Mouse (Mus musculus) right cerebral cortex, adult 2 months (tissue): ENCODE results near the gene Rergl.

Experiments
- DNase-seq, 2 experiments: peaks; one replicate each; pipeline ENCODE4 v3.0.0; 2021 to 2022; ENCODE audit warnings: low spot score in 2 of 2

Gene Rergl

DNA sequence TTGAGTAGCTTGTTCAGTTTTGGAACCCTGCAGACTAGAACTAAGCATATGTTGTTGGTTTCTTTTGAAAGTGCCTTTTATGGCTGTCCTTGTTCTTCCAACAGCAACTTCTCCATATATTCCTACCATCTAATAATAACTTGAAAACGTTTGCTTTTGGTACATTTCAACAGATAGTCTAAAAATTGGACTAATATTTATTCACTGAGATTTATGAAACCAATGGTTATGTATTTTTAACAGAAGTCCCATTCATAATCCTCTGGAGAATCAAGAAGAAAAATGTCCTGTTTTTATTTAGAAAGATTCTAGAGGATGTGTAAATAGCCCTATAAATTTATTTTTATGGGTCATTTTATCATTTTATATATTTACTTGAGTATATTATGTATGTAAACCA is at the start of gene Rergl:
TSS of gene Rergl (minus strand) at position 101 of the 400 bp plus-strand sequence.
- DNase-seq: no peak

DNA sequence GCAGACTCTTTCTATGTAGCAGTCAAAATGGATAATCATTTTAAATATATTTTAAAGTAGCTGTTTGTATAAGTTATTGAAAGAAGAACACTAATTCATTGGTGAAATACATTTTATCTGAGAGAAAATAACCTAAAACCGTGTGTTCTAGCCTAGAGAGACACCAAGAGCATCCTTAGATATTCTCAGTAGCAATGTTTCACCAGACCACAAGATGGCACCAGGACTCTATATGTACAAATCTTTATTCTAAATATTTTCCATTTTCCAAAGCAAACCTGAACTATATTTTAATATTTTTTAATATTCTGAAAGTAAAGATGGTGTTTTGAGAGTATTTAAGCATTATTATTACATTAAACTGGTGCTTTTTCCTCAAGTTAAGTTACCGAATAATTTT is 36.7 kb upstream of the Rergl start:
- DNase-seq: peak in 1 of 2 experiments; percentile 16

DNA sequence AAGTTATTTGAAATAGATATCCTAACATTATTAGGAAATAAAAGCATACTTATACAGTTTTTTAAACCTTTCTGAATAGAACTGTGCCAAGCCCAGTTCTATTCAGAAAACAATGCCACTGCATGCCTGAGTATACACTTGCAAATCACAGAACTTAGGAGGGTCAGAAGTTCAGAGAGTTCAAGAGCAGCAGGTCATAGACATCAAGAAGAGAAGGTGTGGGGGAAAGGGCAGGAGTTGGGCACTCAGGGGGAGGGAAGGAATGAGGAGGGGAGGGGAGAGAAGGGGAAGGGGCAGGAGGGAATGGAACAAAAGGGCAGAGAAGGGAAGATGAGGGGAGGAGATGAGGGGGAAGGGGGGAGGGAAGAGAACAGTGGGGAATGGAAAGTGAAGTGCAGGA is 23.6 kb upstream of the Rergl start:
- no peak for DNase-seq

DNA sequence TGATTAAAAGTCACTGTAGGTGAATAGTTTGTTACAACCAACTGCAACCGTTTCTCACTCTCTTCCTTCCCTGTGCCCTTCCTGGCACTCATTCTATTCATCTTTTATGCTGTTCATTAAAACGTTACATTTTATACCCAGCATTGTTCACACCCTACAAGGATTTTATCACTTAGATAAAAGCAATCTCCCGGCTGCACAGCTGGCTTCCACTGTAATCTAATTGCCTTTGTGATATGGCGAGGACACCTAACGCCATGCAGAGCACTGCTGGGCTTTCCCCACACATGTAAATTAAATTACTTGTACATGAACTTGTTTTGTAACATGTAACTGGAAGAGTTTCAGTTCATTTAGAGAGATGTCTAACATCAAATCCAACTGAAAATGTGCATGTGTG is 22.5 kb upstream of the Rergl start:
- DNase-seq: no peak

DNA sequence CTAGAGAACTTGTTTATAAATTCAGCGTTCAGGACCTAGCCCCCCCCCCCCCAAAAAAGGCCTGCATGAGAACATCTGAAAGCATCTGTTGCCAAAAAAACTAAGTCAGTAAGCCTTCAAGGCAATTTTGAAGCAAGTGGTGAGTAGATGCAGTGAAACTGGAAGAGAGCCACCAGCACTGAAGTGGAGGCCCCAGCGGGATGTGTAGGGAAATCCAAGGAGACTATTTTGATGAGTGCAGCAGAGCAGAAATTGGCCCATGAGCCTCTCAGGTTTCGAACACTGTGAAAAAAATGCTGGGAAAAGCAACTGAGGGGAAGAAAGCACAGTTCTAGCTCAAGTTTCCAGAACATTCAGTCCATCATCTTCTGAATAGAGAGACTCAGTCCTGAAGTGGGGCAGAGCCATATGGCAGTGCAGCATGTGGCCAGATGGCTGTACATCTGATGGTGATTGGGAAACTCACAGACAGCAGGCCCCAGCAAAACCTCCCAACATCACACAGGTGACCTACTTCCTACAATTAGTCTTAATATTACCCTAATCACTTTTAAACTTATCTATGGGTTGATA is 13.2 kb upstream of the Rergl start:
- DNase-seq: no peak

DNA sequence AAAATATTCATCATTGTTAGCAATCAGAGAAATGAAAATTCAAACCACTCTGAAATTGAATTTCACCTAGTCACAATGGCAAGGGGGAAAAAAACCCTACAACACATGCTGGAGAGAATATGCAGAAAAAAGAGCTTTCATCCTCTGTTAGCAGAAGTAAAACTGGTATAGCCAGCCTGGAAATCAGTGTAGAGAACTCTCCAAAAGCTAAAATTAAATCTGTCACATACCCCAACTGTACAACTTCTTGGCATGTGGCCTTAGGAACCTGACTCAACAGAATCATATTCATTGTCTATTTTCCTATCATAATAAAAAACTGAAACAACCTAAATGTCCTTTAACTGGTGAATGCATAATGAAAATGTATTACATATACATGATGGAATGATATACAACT is 22.0 kb downstream of the Rergl start:
- DNase-seq: no peak

DNA sequence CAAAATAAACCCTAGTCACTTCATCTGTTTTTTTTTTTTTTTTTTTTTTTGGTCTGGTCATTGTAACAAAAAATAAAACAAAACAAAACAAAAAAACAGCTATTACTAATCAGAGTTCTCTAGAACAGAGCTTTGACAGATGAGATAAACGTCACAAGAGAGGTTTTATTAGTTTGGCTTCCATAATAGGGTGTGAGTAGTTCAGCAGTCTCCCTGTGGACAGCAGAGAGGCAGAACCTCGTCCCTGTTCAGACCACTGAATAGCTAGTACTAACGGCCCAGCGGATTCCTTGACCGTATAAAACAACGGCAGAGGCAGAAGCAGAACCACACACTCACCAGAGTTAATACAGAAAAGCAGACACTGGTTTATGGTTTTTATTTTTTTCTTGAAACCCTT is 36.8 kb downstream of the Rergl start:
- DNase-seq: no peak

DNA sequence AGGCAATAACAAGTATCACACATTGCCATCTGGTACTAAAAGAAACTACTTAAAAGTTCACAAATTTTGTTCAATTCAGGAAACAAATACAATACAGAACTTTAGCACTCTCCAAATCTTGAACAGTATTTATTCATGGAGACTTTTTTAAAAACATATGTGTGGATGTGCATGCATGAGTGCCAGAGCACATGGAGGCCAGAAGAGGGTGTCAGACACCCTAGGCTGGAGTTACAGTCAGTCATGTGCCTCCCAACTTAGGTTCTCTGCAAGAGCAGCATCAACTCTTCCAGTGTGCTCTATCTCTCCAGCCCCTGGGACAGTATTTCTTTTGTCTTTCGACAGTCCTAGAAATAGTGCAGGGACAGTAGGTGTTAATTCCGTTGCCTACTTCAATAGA is 37.5 kb downstream of the Rergl start:
- no peak for DNase-seq

DNA sequence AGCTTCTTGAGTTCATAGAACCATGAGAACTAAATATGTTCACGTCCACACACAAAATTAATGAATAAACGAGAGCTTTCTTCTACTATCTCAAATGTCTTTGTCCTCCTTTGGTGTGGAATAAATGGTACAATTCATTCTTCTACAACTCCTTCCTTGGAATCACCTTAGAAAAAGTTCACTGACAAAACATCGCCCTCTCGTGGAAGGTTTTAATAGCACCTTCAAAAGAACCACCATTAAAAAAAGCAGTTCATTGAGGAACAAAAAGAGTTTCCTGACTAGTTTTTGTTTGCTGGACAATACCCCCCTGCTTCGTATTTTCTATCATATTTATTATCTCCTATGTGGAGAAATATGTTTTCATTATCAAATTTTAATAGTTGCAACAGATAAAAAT is 40.7 kb downstream of the Rergl start:
- DNase-seq: peak; percentile 25 to 67

DNA sequence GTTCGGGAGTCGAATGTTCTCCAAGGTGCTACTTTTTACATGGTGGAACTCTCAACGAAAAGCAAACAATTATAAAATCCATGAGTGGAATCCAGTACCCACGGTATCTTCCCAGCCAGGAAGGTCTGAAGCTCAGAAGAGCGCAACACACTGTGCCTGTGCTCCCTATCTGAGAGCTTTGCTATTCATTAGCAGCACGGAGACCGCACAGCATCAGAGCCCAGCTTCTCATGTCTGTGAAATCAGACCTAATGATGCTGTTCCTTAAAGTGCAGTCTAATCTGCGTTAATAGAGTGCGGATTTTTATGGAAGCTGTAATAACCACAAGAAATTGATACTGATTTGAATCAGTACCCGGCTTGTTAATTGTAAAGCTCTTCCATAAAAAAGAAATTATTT is 41.3 kb downstream of the Rergl start:
- DNase-seq: no peak

DNA sequence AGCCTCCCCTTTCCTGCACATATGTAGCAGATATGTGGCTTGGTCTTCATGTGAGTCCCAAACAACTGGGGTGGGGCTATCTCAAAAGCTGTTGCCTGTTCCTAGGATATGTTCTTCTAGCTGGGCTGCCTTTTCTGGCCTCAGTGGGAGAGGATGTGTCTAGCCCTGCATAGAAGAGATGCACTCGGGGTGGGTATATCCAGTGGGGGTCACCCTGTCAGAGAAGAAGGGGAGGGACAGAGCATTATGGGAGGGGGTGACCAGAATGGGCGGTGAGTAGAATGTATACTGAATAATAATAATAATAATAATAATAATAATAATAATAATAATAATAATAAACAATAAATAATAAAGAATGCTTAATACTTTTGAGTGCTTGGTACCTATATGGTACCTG is 57.8 kb downstream of the Rergl start:
- no peak for DNase-seq
